Mouse (Mus musculus) left cerebral cortex, adult 8-10 months (tissue): ENCODE results near the gene Tdg. TPM values are rescaled to one million over a fixed set of nuclear protein-coding genes. Genes with fewer than 3 reads are reported as not detected.
"Not testable (repeated sequence)": the region's sequence is repeated elsewhere in the genome, so short reads cannot be mapped to it uniquely, and the experiment has no call there.

Experiments used
- DNase-seq, 2 experiments: peaks; one replicate each; pipeline ENCODE4 v3.0.0; 2022; ENCODE audit warnings: low spot score in 2 of 2
- total RNA-seq, 4 experiments: library from RNA; stranded (reverse); gene quantifications; 2 replicates each; pipeline ENCODE4 v1.2.4; 2022

Gene Tdg
- total RNA-seq = 10 to 100 TPM; 36.7 to 43.9 (median 38.7) TPM

DNA sequence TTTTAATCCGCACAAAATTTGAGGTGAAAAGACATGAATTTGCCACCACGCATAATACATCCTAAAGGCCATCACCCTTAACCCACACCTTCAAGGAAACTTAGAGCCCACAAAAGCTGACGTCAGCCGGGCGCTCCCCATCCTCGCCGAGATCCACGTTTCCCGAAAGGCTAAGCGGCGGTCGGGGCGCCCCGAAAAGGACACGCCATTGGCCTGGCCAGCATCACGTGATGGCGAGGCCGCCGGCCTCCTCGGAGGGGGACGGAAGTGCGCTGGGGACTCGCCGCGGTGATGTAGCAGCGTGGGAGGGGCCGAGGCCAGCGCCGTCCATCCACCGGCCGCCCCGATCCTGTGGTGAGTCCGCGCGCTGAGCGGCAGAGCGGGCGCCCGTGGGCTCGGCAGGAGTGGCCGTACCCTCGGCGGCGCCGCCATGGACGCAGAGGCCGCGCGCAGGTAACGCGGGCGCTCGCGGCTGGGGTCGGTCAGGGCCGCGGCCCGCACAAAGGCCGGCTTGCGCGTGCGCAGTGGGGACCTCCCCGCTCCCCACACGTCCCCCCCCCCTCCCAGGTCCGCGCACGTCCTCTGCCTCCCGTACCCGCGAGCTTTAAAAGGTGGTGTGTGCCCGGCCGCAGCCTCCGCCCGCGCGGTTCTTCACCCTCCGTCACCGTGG lies at the start of gene Tdg:
Gene Tdg, plus strand, starts transcription at position 243 of the 670 bp plus-strand sequence.
- peak; percentile 65 to 89 for DNase-seq

DNA sequence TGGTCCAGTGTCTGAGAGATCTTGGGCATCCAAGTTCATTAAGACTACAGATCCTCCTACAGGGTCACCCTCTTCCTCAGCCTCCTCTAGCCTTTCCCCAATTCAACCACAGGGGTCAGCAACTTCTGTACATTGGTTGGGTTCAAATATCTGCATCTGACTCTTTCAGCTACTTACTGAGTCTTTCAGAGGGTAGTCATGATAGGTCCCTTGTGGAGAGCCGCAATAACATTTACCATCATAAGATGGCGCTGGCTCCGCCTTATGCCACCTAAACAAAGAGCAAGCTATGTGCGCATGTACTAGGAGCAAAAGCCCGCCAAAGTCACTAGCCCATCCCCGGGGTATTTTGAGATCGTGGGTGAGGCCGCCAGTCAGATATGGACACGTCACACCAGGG lies 40.0 kb upstream of the Tdg start:
- DNase-seq = not testable (repeated sequence)

DNA sequence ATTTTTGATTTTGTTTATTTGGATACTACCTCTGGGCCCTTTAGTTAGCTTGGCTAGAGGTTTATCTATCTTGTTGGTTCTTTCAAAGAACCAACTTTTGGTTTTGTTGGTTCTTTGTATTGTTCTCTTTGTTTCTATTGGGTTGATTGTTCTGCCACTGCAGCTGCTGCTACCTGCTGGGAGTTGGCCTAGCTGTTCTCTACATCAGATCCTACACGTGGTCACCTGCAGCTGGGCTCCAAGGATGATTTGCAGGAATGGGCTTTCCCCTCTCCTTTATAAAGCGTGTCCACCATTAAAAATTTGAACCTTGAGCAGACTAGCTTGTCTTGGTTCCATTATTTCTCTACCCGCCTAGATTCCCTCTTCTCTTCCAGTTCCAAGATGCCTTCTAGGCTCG lies 35.2 kb upstream of the Tdg start:
- DNase-seq = not testable (repeated sequence)

DNA sequence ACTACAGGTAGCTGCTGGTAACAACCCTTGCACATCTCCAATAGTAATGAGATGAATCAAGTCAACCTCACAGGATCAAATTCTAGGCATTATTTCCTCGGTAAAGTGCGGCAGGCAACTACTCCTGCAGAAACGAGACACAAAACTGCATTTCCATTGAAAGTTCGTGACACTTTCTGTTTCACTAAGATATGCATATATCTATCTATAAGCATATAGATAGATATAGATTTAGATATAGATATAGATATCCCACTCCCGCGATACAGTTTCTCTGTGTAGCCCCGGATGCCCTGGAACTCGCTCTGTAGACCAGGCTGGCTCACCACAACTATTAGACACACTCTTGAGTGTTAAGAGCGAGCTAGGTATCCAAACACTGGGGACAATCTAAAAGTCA lies 7.4 kb upstream of the Tdg start:
- no peak for DNase-seq

DNA sequence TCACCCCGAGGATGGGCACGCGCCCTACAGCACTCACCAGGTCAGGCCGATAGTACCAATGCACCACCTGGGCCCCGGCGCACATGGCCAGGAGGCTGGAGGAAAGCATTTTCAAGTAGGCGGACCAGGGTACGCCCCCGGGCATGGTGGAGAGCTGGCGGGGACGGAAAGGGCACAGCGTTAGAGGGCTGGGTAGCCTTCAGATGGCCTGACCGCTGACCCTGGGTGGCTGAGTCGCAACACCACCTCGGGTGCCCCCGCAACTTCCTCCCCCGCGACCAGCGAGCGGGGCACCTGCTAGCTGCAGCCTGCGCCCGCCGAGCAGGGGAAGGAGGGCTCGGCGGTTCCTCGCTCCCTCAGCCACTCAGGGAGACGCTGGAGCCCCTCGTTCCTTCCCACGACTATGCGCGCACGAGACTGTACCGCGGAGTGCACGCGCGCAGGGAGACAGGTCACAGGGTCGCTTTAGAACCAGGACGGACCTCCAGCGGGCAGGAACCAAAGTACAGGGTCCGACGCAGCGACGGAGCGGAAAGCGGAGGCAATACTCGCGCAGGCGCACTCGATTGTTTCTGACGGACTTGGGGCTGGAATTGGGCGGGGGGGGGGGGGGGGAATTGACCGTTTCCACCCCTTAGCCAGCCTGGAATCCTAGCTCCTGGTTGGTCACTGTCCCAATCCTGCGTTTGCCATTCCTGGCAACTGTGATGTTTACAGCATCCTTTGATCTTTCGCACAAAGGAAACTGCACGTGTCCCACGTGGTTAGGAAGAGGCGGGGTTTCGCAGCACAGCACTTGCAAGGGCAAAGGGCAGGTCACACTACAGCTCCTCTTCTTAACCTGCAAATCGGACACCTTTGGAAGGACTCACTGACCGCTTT lies 6.7 kb upstream of the Tdg start, which contains the start of gene 1190007I07Rik:
Gene 1190007I07Rik, minus strand, starts transcription at position 558 of the 882 bp plus-strand sequence.
- DNase-seq = peak; percentile 72 to 77

DNA sequence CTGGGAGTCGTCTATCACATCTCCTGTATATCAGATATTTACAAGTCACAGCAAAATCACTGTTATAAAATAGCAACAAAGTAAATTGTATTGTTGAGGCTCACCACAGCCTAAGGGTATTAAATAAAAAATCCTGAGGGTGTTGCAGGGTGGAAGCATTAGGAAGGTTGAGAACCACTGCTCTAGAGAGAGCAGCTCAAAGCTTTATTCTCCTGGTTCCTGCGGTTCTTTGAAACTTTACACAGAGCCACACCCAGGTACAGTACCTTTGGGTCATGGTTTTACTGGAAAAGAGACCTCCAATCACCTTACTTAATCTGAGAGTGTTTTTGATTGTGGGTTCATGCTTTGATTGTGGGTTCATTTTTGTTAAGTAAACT lies 6.1 kb upstream of the Tdg start:
- not testable (repeated sequence) for DNase-seq

DNA sequence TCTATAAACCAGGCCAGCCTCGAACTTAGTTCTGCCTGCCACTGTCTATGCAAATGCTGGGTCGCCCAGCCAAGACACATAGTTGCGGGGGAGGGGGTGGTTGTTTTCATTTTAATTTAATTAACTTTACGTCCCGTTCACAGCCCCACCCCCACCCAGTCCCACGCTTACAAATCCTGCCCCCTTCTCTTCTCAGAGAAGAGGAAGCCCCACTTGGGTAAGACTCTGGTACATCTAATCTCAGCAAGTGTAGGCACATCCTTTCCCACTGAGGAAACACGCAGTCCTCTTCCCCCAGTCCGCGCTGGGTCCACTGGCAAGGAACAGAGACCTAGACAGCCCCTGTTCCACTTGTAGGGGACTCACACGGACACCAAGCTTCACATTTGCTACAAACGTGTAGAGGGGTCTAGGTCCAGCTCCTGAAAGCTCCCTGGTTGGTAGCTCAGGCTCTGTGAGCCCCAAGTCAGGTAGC lies 480 bp upstream of the Tdg start:
- DNase-seq = no peak

DNA sequence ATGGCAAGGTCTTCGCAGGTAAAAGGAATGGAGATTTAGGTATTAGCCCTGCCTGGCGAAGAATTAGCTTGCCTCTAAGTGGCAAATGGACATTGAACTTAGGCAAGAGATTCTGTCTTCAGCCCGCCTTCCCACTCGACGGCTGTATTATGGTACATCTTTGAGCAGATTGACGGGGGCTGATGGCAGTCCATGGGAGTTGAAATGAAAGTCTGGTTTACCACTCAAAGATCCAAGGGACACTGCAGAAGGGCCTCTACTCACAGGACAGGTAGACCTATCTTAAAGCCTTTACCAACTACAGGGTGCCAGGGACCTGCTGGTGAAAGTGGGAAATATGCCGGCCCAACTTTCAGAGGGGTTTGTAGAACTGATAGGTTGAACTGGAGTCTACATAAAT lies 869 bp downstream of the Tdg start:
- DNase-seq = no peak

DNA sequence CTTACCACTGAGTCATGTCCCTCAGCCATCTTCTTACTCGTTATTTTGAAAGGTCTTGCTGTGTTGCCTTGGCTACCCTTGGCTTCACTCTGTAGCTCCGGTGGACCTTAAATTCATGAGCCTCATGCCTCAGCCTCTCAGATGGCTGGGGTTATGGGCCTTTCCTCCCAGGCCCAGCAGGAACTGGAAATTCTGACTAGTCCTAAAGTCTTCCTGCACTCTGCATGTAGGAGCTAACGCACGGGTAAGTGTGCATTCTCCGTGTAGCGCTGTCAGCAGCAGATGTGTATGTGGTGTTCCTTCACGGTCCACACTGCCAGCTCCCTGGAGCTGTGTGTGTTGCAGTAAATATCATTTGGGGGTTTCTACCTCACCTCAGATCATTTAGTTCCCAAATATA lies 1.5 kb downstream of the Tdg start:
- DNase-seq = no peak

DNA sequence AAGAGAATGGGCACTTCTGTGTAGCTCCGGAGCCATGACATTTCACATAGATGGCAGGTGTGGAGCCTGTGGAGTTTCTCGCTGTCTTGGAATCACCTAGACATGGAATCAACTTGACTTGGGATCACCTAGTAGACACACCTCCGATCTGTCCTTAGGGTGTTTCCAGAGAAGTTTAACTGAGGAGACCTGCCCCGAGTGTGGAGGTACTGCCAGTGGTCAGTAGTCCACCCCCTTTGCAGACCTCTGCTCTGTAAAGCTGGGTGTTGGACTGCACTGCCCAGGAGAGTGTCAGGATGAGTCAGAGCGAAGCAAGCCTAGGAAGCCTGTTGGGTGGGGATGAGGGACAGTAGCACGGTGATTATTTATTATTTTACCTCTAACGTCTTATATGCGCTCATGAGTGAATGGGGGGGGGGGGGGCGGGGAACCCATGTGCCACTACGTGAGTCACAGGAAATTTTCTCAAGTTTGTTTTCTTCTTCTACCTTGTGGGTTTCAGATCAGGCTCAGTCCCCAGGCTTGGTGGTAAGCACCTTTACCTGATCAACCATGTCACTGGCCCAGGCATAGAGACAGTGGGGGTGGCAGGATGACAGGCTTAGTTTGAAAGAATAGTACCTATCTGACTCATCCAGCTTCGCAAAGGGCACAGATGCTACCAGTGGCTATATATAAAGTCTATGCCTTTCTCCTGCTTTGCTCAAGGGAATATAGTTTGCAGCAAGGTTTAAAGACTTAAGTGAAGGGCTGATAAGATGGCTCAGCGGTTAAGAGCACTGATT lies 3.1 kb downstream of the Tdg start:
- no peak for DNase-seq

DNA sequence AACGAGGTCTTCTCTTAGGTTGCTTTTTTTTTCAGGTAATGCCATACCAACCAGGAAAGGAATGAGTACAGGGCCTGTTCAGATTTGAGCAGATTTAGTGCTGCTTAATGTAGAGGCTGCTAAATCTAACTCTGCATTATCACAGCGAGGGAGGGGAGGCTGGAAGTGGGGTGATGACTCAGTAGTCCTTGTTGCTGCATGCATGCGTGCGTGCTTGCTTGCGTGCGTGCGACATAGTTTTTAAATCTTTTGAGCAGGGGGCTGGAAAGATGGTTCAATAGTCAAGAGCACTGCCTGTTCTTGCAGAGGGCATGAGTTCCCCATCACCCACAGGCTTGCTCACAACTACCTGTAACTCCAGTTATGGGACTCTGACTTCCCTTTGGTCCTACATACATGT lies 4.7 kb downstream of the Tdg start:
- DNase-seq = no peak

DNA sequence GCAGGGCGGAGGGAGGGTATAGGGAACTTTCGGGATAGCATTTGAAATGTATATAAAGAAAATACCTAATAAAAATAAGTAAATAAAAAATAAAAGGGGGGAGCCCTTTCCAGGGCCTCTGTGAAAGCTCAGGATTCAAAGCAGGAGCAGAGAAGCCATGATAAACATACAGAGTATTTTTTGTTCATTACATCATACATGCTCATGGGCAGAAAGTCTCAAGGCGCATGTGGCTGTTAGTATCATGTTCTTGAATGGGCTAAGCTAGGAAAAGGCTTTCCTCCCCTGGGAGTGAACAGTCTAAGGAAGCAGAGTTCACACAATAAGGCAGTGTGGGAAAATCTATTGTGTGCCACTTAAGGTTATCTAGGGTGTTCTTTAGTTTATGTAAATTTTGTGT lies 6.7 kb downstream of the Tdg start:
- DNase-seq = no peak

DNA sequence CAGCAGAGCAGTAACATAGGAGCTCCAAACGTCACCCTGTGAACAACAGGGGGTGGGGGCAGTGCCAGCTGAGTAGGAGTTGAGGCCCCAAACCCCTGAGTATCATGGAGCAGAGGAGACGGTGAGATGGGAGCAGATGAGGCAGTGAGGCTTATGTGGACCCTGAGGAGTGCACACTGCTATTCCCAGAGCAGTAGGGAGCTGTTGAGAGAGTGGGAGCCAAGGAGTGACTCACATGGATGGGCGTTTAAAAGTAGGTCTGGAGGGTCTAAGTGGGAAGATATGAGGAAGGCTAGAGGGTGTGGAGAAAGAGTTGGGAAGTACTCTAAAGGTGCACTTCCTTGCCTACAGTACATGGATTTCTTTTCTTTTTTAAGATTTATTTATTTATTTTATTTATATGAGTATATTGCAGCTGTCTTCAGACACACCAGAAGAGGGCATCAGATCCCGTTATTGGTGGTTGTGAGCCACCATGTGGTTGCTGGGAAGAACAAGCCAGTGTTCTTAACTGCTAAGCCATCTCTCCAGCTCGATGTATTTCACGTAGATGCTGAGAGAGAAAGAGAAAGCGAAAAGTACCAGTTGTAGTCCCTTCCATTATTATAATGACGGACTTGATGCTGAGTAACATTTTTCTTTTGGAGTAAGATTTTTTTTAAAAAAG lies 9.5 kb downstream of the Tdg start:
- no peak for DNase-seq

DNA sequence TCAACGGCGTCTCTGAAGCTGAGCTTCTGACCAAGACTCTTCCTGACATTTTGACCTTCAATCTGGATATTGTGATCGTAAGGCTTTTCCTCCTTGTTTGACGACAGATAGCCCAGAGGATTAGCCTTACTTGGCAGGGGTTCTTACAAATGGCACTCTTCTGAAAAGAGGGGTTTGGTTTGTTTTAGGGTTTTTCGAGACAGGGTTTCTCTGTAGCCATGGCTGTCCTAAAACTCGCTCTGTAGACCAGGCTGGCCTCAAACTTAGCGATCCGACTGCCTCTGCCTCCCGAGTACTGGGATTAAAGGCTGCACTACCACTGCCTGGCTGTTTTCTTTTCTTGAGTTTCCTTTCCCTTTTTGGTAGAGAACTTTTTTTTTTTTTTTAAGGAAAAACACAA lies 11.9 kb downstream of the Tdg start:
- DNase-seq = no peak

DNA sequence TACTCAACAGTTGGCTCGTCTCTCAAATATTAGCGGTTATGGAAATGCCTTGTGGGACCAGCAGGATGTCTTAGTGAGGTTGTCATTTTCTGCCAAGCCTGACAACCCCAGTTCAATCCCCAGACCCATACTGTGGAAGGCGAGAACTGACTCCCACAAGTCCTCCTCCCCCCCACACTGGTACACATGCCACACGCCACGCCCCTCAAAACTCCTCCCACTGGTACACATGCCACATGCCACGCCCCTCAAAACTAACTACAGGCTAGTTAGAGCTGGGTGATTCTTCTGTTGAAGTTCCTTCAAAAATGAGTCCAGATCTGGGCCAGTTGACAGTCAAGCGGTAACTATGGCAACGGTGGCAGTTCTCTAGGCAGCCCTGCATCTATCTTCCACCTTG lies 16.5 kb downstream of the Tdg start:
- no peak for DNase-seq

DNA sequence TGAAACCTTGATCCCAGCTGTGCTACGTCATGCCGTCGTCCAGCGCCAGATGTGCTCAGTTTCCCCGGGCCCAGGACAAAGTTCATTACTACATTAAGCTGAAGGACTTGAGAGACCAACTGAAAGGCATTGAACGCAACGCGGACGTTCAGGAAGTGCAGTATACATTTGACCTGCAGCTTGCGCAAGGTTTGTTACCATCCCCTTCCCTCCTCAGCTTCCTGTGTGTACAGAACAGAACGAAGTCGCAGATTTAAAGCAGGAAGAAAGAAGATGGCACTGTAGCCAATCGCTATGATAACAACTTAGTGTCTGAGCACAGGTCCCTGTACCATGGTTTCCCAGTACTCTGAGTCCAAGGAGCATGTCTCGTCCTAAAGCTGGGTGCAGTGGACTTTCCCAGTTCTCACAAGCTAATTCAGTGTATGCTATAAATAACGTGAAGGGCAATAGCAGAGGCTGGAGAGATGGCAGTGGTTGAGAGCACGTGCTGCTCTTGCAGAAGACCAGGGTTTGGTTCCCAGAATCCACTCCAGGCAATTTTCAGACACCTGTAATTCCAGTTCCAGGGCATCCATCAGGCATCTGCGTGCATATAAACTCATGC lies 17.7 kb downstream of the Tdg start:
- DNase-seq = no peak

DNA sequence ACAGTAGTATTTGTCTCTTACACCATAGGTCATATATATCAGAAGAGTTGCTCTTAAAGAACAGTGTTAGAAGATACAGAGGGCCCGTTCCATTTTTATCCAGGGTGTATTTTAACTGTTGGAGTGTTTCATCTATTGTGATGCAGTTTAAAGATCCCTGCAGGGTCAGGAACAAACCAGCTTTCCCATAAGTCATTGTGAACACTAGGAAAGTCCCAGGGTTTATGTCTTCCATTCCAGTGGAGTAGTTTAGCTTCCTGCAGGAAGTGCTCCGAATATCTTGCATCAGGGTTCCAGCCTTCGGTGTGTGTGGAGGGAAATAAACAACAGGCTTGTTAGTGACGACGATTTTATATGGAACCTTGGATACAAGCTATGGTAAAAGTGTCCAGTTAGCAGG lies 21.6 kb downstream of the Tdg start:
- DNase-seq = no peak

DNA sequence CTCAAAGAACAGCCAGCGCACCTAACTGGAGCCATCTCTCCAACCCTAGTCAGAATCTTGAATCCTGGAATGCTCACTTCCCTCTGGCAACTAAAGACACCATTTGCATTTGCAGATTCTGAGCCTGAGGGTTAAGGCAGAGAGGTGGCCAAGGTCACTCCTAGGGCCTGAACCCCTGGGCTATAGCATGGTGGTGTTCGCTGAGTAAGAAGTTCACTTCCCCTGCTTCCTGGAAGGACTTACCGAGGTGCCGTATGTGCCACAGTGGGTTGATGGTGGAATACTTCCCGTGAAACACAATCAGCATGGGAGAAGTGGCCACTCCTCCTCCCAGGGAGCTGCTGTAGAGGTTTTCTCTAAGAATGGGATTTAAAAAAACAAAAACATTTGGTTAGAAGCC lies 23.0 kb downstream of the Tdg start:
- DNase-seq = no peak

DNA sequence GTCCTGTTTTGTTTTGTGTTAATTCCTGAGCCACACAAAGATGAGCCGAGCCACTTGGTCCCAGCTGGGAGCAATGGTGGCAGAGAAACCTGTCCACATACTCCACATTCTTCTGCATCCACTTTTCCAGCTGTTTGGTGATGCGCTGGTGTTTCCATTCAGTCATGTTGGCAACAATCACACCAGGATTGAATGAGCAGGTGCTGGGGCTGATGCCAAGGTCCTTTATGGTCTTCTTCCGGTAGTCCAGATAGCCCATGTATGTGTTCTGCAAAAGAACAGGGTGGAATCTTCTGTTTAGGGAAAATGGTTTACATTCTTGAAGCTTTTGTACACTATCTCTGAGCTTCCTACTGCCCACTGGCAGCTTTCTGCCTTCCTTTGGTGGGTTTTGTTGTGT lies 25.0 kb downstream of the Tdg start:
- no peak for DNase-seq

DNA sequence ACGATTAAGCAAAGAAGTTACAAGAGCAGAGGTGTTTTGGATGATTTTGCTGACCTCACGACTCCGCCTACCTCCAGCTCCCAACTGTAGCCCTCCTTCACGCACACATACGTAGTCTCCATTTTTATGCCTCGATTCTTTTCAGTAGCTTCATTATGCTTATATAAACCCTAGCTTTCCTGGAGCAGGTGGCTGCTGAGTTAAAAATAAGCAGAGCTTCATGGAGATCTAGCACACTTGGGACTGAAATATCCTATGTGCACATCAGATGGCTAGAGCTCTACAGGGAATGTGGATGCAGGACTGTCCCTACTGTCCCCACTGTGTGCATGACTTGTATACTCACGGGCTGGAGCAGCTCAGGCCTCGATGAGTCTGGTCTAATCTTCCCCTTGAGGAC lies 32.2 kb downstream of the Tdg start:
- DNase-seq = peak in 1 of 2 experiments; percentile 86
